Mouse (Mus musculus) CH12.LX (cell line): ENCODE results near the gene Fam168a.

Experiments used
- CTCF ChIP-seq, 2 experiments: IDR thresholded peaks in 1 of 2; conservative IDR thresholded peaks in 1 of 2; 2 replicates each; pipeline ENCODE4 v1.5.1; 2011 to 2012; ENCODE audit warnings: low read depth in 2 of 2, low read length in 2 of 2, improper control_type of control experiment in 1 of 2, inconsistent platforms in 1 of 2, mild to moderate bottlenecking in 1 of 2, moderate library complexity in 1 of 2
- E2F4 ChIP-seq: IDR thresholded peaks from 2 replicates; pipeline ENCODE4 v1.6.1; 2011; ENCODE audit warnings: low read depth, low read length, improper control_type of control experiment; ENCODE audit not compliant: insufficient replicate concordance
- EP300 ChIP-seq: IDR thresholded peaks from 2 replicates; pipeline ENCODE4 v1.6.1; 2011; ENCODE audit warnings: low read length, improper control_type of control experiment
- MAFK ChIP-seq: IDR thresholded peaks from 2 replicates; pipeline ENCODE4 v1.6.1; 2011; ENCODE audit warnings: low read length, improper control_type of control experiment; ENCODE audit not compliant: insufficient replicate concordance
- MAX ChIP-seq: IDR thresholded peaks from 2 replicates; pipeline ENCODE4 v1.6.1; 2011; ENCODE audit warnings: low read length, improper control_type of control experiment
- MXI1 ChIP-seq: IDR thresholded peaks from 2 replicates; pipeline ENCODE4 v1.6.1; 2011; ENCODE audit warnings: mild to moderate bottlenecking, low read depth, low read length, improper control_type of control experiment
- NRF1 ChIP-seq: IDR thresholded peaks from 2 replicates; pipeline ENCODE4 v1.6.1; 2014; ENCODE audit warnings: low read depth, mild to moderate bottlenecking, inconsistent platforms, low read length, improper control_type of control experiment, moderate library complexity
- POLR2A ChIP-seq: IDR thresholded peaks from 2 replicates; pipeline ENCODE4 v1.6.1; 2011; ENCODE audit warnings: low read depth, mild to moderate bottlenecking, improper control_type of control experiment, low read length
- RAD21 ChIP-seq: IDR thresholded peaks from 2 replicates; pipeline ENCODE4 v1.6.1; 2011; ENCODE audit warnings: low read depth, mild to moderate bottlenecking, low read length, improper control_type of control experiment, moderate library complexity
- ZNF384 ChIP-seq: IDR thresholded peaks from 2 replicates; pipeline ENCODE4 v1.6.1; 2012; ENCODE audit warnings: low read depth, low read length, improper control_type of control experiment, inconsistent platforms

DNA sequence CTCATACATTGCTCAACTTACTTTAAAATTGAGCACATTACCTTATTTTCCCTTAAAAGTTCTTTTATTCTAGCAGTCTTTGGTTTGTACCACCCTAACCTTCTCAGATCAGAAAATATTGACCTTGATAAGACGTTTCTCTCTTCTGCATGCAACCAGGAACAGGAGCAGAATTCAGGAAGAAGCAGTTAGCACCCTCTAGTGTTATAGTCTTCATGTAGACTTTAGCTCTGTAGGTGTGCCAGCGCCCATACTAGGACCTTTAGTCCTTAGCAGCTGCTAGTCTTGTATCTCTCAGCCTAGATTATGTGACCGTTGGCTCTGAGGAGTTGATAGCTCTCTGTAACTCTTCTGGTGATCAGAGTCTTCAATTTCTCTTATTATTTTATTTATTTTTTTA, 92.4 kb downstream of the Fam168a start:
- TF ChIP-seq ZNF384 (no peak), CTCF (conservative IDR thresholded peaks at IDR 0.05 in 1 of 2, IDR thresholded peaks at IDR 0.05 in 1 of 2; ENCODE audit: low read depth in 2 of 2, low read length in 2 of 2) (peak in 1 of 2 experiments; percentile 74; a peak in 2 of 4 replicates), POLR2A (no peak), RAD21 (peak; percentile 75), EP300 (no peak), NRF1 (no peak), MAX (no peak), MAFK (no peak), MXI1 (no peak), E2F4 (no peak)
